ENCODE assay signal across 28 mouse cellular contexts in the genomic region with DNA sequence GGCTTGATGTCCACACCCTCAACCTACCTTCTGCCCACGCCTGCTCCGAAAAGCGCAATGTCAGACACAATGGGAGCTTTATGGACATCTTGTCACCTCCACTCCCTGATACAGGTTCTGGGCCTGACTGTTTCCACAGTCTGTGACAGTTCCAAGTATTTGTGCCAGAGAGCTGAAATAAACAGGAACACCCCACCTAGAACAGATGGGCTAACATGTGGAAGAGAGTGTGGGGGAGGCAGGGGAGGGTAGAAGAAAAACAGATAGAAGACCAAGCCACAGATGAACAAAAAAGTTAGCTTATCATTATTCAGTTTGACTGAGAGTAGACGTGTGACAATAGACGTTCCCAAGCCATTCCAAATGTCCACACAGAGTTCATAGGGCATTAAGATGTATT.
DNase-seq lines count a peak whose midpoint lies in the region; TF ChIP-seq lines count a peak whose summit lies in the region.
"Had no signal": no experiment of that assay in that cellular context is flagged by ENCODE, and none has a peak within 500 bp of the region (broad histone marks: within the 10 kb centered on the region; RNA-seq: fewer than 3 reads in every experiment).

No protein-coding gene starts in this region.

- peak overlapping the region; percentile 79 for H3K27ac ChIP-seq in layer of hippocampus, adult 2 months
- H3K27ac ChIP-seq: forebrain, embryonic 13.5 days; heart, embryonic 15.5 days; hindbrain, embryonic 12.5 days; hindbrain, postnatal 0 days; limb, embryonic 10.5 days; limb, embryonic 15.5 days; liver, embryonic 13.5 days; midbrain, embryonic 12.5 days; neural tube, embryonic 13.5 days had no signal

- DNase-seq in layer of hippocampus, adult 11-12 months (ENCODE audit: low spot score), result peak; percentile 72
- DNase-seq in layer of hippocampus, postnatal 10 days (ENCODE audit: low spot score in 2 of 2), result no peak
- DNase-seq in brain, adult 2 months (ENCODE audit: low read depth, low spot score), result peak; percentile 76
- peak; percentile 78 to 86 for DNase-seq in layer of hippocampus, adult 2 months (ENCODE audit: low spot score in 2 of 2)
- DNase-seq in layer of hippocampus, postnatal 36 days, result peak; percentile 71 to 73
- DNase-seq in gastrocnemius, postnatal 14 days, result no peak
- DNase-seq in adrenal gland, adult 18-20 months (ENCODE audit: low spot score in 2 of 2), result no peak
- DNase-seq: adrenal gland, adult 2 months; adrenal gland, postnatal 36 days; cerebellum, adult 2 months; cerebellum, postnatal 14 days; gastrocnemius, postnatal 10 days; heart, postnatal 36 days; kidney, adult 9 months; kidney, postnatal 10 days; liver, embryonic 13.5 days; lung, adult 18-20 months; lung, postnatal 4 days; thymus, postnatal 4 days had no signal

- TF ChIP-seq CTCF in layer of hippocampus, adult 2 months (conservative IDR thresholded peaks at IDR 0.05), result no peak

- intact Hi-C loops in gastrocnemius, postnatal 14 days (cut with DNase I; ENCODE audit: low total_unique reads), result no loop called here

- no peak overlapping the region for H3K4me3 ChIP-seq in layer of hippocampus, adult 2 months
- H3K4me3 ChIP-seq: forebrain, embryonic 13.5 days; heart, embryonic 15.5 days; hindbrain, embryonic 12.5 days; limb, embryonic 10.5 days; limb, embryonic 15.5 days; liver, embryonic 13.5 days; megakaryocyte, embryonic 14.5 days; midbrain, embryonic 12.5 days; neural tube, embryonic 13.5 days had no signal

Comparison
In these comparisons a context has a peak if more than half of its experiments do, and no peak if none do; other contexts are left out.
1. DNase-seq: peak in layer of hippocampus, adult 11-12 months (single experiment), brain, adult 2 months (single experiment), layer of hippocampus, adult 2 months (2 of 2) and layer of hippocampus, postnatal 36 days (2 of 2); none in layer of hippocampus, postnatal 10 days (0 of 2), gastrocnemius, postnatal 14 days (single experiment) and adrenal gland, adult 18-20 months (0 of 2).